Mouse (Mus musculus) hindbrain, embryonic 16.5 days (tissue): ENCODE measurements around the gene Csnk1e. TPM values are rescaled to one million over a fixed set of nuclear protein-coding genes. Genes with fewer than 3 reads are reported as not detected.
"Not testable (repeated sequence)": the region's sequence is repeated elsewhere in the genome, so short reads cannot be mapped to it uniquely, and the experiment has no call there.

Source experiments
- ATAC-seq: fragments of 200-750 bp; cut with Nextera tagmentation; 2 replicates; pipeline ENCODE4 v1.8.0; 2017; ENCODE audit warnings: moderate TSS enrichment, moderate library complexity
- H3K27ac ChIP-seq: fragments of 300-500 bp; sonication (generic); 2 replicates; pipeline ENCODE4 v1.5.1; 2014; ENCODE audit warnings: low read depth, mild to moderate bottlenecking, control low read depth, low read length, moderate library complexity
- H3K27me3 ChIP-seq: fragments of 300-500 bp; sonication (generic); replicated peaks from 2 replicates; pipeline ENCODE4 v1.6.1; 2014; ENCODE audit warnings: low read length; ENCODE audit not compliant: control insufficient read depth, insufficient read depth
- H3K36me3 ChIP-seq: fragments of 300-500 bp; sonication (generic); 2 replicates; pipeline ENCODE4 v1.6.1; 2014; ENCODE audit warnings: mild to moderate bottlenecking, low read length, moderate library complexity, mixed read lengths; ENCODE audit not compliant: control insufficient read depth, insufficient read depth
- H3K4me1 ChIP-seq: fragments of 300-500 bp; sonication (generic); 2 replicates; pipeline ENCODE4 v1.6.1; 2014; ENCODE audit warnings: low read depth, low read length; ENCODE audit not compliant: control insufficient read depth, insufficient read depth
- H3K4me2 ChIP-seq: fragments of 300-500 bp; sonication (generic); 2 replicates; pipeline ENCODE4 v1.6.1; 2014; ENCODE audit warnings: mild to moderate bottlenecking, low read length, control low read depth, moderate library complexity
- H3K4me3 ChIP-seq: fragments of 300-500 bp; sonication (generic); 2 replicates; pipeline ENCODE4 v1.5.1; 2014; ENCODE audit warnings: mild to moderate bottlenecking, low read length, control low read depth, moderate library complexity
- H3K9ac ChIP-seq: fragments of 300-500 bp; sonication (generic); 2 replicates; pipeline ENCODE4 v1.6.1; 2014; ENCODE audit warnings: low read depth, mild to moderate bottlenecking, control low read depth, low read length, moderate library complexity
- H3K9me3 ChIP-seq: fragments of 300-500 bp; sonication (generic); 2 replicates; pipeline ENCODE4 v1.6.1; 2014; ENCODE audit warnings: mild to moderate bottlenecking, low read length, moderate library complexity; ENCODE audit not compliant: control insufficient read depth
- WGBS: fragments of 180-500 bp; shearing (Covaris S2); extraction: QIAGEN DNeasy Blood & Tissue Kit; methylation state at CpG from one replicate; pipeline ENCODE4 v1.1.7; 2014; 5-methylcytosine and 5-hydroxymethylcytosine counted together
- polyA plus RNA-seq: library from polyadenylated mRNA; unstranded; fragments of >200 nt; fragmentation: Nextera tagmentation; extraction: Ambion mirVana; gene quantifications from 2 replicates; pipeline ENCODE4 v1.2.1, GENCODE M21; 2015

The Csnk1e gene
- polyA plus RNA-seq, 1 experiment from 2014 or later: 132 TPM

DNA sequence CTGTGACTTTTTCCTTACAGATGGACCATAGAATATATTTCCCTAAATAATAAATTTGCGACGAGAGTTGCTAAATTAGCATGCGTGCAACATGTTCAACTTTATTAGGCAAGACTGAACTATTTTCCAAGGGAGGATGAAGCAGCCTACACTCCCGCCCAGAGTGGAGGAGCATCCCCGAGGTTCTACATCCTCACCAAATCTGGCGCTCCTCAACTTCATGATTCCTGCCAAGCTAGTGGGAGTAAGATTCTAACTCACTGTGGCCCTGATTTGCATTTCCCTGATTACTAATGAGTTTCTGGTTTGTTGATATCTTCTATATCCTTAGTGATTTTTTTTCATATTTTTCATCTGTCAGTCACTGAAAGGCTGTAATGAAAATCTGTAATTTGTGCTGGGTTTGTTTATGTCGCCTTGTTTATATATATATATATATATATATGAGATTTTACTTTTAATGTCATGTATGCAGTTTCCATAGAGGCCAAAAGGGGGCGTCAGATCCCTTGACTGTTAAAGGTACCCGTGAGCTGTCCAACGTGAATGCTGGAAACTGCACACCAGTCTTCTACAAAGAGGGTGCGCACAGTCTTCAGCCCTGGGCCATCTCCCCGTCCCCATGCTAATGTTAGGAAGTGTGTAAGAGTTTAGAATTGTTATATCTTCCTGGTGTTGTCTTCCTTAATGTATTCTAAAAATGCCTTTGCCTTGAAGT is 18.4 kb upstream of the Csnk1e start:
- Histone ChIP-seq H3K4me2 (no peak overlapping the region), H3K27me3 (no peaks in the 10 kb centered on the region), H3K36me3 (no peaks in the 10 kb centered on the region), H3K9me3 (no peaks in the 10 kb centered on the region), H3K4me3 (no peak overlapping the region), H3K4me1 (peaks cover 4% of the 10 kb centered on the region; the same call in 1 of the 2 replicates), H3K9ac (no peak overlapping the region), H3K27ac (no peak overlapping the region)
- ATAC-seq: no peak
- 54% methylated on average over 12 of the region's 12 CpGs for WGBS

DNA sequence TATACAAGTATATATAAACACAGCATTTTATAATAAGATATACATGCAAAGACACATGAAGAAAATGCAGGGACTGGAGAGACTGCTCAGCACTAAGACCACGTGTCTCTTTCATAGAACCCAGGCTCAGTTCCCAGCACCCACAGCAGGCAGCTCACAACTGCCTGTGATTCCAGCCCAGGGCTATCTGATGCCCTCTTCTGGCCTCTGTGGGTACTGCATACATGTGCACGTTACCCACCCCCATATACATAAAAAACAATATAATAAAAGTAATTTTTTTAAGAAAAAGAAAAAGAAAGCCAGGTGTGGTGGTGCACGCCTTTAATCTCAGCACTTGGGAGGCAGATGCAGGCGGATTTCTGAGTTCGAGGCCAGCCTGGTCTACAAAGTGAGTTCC is 17.7 kb upstream of the Csnk1e start:
- Histone ChIP-seq H3K9ac (no peak overlapping the region), H3K27ac (no peak overlapping the region), H3K4me3 (no peak overlapping the region), H3K4me2 (no peak overlapping the region), H3K36me3 (no peaks in the 10 kb centered on the region), H3K4me1 (peaks cover 4% of the 10 kb centered on the region; the same call in 1 of the 2 replicates), H3K9me3 (no peaks in the 10 kb centered on the region), H3K27me3 (no peaks in the 10 kb centered on the region)
- WGBS: 94% methylated on average over 5 of the region's 5 CpGs
- ATAC-seq: no peak

DNA sequence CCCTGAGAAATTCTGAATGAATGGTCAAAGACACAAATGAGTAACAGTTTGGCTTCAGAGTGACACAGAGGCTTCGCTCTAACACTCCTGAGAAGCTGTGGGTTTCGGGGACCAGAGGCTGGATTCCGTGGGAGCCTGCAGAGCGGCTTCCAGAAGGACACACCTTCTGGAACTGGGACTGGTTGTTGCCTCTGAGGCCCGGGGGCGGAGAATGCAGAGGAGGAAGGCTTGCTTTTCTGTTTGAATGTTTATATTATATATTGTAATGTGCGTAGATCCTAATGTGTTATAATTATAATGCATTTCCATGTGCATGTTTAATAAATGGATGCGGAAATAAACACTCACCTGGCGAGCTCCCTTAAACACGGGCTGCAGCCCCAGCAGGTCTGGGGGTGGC is 15.7 kb upstream of the Csnk1e start:
- WGBS: 47% methylated on average over 10 of the region's 10 CpGs
- peak overlapping the region; percentile 26; the same call in 1 of the 2 replicates for H3K9ac ChIP-seq
- peak overlapping the region; percentile 51 for H3K4me2 ChIP-seq
- no peaks in the 10 kb centered on the region for H3K27me3 ChIP-seq
- H3K27ac ChIP-seq: no peak overlapping the region
- no peaks in the 10 kb centered on the region for H3K9me3 ChIP-seq
- no peak for ATAC-seq
- no peaks in the 10 kb centered on the region for H3K36me3 ChIP-seq
- peak overlapping the region; percentile 30; the same call in 1 of the 2 replicates for H3K4me3 ChIP-seq
- peaks cover 6% of the 10 kb centered on the region for H3K4me1 ChIP-seq

DNA sequence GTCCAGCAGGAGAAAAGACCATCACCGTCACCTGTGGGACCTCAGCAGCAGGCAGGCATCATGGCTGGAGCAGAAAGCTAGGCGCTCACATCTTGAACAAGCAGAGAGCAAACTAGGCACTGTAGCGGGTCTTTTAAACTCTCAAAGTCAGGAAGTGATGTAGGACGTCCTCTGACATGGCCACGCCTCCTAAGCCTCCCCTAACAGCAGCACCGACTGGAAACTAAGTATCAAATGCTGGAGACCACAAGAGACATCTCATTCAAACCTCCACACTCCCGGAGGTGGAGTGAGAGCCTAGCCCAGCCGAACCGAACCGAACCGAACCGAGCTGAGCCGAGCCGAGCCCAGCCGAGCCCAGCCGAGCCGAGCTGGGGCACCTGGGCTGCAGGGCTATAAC is 15.2 kb upstream of the Csnk1e start:
- ATAC-seq: no peak
- Histone ChIP-seq H3K36me3 (no peaks in the 10 kb centered on the region), H3K4me2 (peak overlapping the region; percentile 51), H3K4me3 (peak overlapping the region; percentile 30), H3K4me1 (peaks cover 6% of the 10 kb centered on the region), H3K9me3 (no peaks in the 10 kb centered on the region), H3K27ac (no peak overlapping the region), H3K9ac (peak overlapping the region; percentile 26; the same call in 1 of the 2 replicates), H3K27me3 (no peaks in the 10 kb centered on the region)
- 19% methylated on average over 17 of the region's 17 CpGs for WGBS

DNA sequence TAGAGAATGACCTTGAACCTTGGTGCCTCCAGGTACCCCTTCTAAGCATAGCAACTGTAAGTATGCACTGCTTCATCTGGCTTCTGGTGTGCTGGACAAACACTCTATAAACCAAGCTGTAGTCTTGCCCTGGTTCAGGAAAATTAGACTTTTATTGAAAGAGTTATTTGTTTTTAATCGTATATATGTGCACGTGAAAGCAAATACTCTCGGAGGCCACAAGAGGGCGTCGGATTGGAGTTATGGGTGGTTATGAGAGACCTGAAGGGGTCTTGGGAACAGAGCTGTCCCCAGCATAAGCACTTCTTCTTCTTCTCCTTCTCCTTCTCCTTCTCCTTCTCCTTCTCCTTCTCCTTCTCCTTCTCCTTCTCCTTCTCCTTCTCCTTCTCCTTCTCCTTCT is 14.2 kb upstream of the Csnk1e start:
- Histone ChIP-seq H3K9me3 (no peaks in the 10 kb centered on the region), H3K4me1 (peaks cover 6% of the 10 kb centered on the region), H3K4me2 (no peak overlapping the region), H3K36me3 (no peaks in the 10 kb centered on the region), H3K27me3 (no peaks in the 10 kb centered on the region), H3K27ac (no peak overlapping the region), H3K4me3 (no peak overlapping the region), H3K9ac (no peak overlapping the region)
- WGBS: 65% methylated on average over 5 of the region's 5 CpGs
- no peak for ATAC-seq

DNA sequence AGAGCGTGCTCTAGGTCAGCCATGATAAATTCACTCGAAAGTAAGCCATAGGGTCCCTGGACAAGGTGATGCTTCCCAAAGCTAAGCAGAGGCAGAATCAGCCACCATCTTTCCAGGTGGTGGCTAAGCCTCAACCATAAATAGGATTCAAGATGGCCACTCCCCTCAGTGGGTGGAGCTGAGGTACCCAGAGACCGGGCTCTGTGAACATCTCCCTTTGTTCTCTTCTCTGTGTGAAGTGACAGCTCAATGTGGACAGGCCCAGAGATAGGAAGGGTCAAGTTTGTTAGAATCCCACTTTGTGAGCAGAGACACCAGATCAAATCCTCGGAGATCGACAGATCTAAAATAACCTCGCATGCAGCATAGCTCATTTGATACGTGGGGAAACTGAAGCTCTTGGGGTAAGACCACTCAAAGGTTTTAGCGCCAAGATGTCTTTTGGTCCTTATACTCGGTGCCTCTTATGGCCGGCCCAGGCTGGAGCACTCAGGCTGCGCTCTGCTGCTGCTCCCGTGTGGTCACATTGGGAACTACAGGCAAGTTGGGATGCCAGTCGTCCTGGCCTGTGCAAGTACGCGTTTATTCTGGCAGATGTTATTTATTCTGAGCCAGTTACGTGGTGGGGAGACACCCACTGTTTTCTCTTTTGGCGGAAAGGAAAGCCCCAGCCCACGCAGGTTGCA is 11.4 kb upstream of the Csnk1e start:
- no peaks in the 10 kb centered on the region for H3K27me3 ChIP-seq
- 6% methylated on average over 18 of the region's 18 CpGs for WGBS
- no peak overlapping the region for H3K4me3 ChIP-seq
- no peak overlapping the region for H3K9ac ChIP-seq
- no peak overlapping the region for H3K27ac ChIP-seq
- no peaks in the 10 kb centered on the region for H3K36me3 ChIP-seq
- H3K4me1 ChIP-seq: peaks cover 6% of the 10 kb centered on the region
- ATAC-seq: peak; percentile 91
- no peaks in the 10 kb centered on the region for H3K9me3 ChIP-seq
- peak overlapping the region; percentile 28 for H3K4me2 ChIP-seq

GRCm38 (mm10) chr15:79456546-79456945 is 1.2 kb upstream of the Csnk1e start:
- no peaks in the 10 kb centered on the region for H3K9me3 ChIP-seq
- no peak overlapping the region for H3K27ac ChIP-seq
- peaks cover 5% of the 10 kb centered on the region; the same call in 1 of the 2 replicates for H3K4me1 ChIP-seq
- no peaks in the 10 kb centered on the region for H3K27me3 ChIP-seq
- no peak overlapping the region for H3K4me2 ChIP-seq
- 83% methylated on average over 6 of the region's 6 CpGs for WGBS
- no peak for ATAC-seq
- no peak overlapping the region for H3K4me3 ChIP-seq
- no peaks in the 10 kb centered on the region for H3K36me3 ChIP-seq
- no peak overlapping the region for H3K9ac ChIP-seq

GRCm38 (mm10) chr15:79456104-79456503 is 738 bp upstream of the Csnk1e start:
- H3K27me3 ChIP-seq, H3K4me3 ChIP-seq, H3K4me2 ChIP-seq, H3K9ac ChIP-seq, H3K9me3 ChIP-seq, H3K36me3 ChIP-seq, H3K27ac ChIP-seq, H3K4me1 ChIP-seq, ATAC-seq: not testable (repeated sequence)
- WGBS: 52% methylated on average over 6 of the region's 6 CpGs

DNA sequence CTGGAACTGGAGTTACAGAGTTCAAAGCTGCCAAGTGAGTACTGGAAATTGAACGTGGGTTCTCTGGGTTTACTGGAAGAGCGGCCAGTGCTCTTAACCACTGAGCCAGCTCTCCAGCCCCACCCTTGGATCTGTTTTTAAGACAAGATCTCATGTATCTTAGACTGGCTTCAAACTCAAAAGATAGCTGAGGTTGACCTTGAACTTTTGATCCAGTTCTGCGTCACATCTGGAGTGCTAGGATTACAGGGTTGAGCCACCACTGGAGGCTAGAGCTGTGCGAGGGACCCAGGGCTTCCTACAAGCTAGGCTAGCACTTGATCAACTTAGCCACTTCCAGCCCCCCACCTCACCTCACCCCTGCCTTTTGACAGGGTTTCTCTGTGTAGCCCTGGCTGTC is 1.5 kb downstream of the Csnk1e start:
- H3K4me1 ChIP-seq: peaks cover 5% of the 10 kb centered on the region; the same call in 1 of the 2 replicates
- 86% methylated on average over 4 of the region's 4 CpGs for WGBS
- H3K36me3 ChIP-seq: no peaks in the 10 kb centered on the region
- H3K4me2 ChIP-seq: no peak overlapping the region
- H3K27ac ChIP-seq: no peak overlapping the region
- H3K9ac ChIP-seq: no peak overlapping the region
- no peaks in the 10 kb centered on the region for H3K9me3 ChIP-seq
- no peaks in the 10 kb centered on the region for H3K27me3 ChIP-seq
- H3K4me3 ChIP-seq: no peak overlapping the region
- ATAC-seq: no peak
